Mouse (Mus musculus): ENCODE data around the gene Coch. TPM values are rescaled to one million over a fixed set of nuclear protein-coding genes. Genes with fewer than 3 reads are reported as not detected.
A peak's percentile ranks its signal among the peaks of the same experiment; 100 is the strongest.

Coch gene
- polyA plus RNA-seq, 1 experiment from 2014 or later, result 0.42 TPM

DNA sequence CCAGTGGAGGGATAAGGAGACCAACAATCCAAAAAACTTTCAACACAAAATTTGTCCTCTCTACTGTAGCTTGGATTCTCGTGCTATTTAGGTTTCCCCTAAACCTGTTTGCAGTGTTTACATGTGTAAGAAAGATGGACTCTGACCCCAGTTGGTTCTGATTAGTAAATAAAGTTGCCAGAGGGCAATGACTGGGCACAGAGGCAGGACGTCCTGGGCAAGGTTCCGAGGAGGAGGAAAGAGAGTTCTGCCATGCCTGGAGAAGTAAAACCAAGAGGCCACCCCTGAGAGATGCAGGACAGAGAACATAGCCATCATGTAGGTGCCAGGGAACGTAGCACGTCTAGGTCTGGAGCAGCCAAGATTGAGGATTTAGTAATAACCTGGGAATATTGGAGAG, 19.2 kb downstream of the Coch start:
- Histone ChIP-seq H3K9ac (no peak overlapping the region), H3K9me3 (ENCODE audit: low read depth, low read length) (no peaks in the 10 kb centered on the region), H3K27ac (ENCODE audit: low read depth) (no peak overlapping the region), H3K4me3 (ENCODE audit: low read depth, low read length) (no peak overlapping the region), H3K36me3 (ENCODE audit: insufficient read depth) (peaks cover 60% of the 10 kb centered on the region), H3K4me1 (ENCODE audit: insufficient read depth) (no peaks in the 10 kb centered on the region), H3K27me3 (ENCODE audit: insufficient read depth, low read length) (no peaks in the 10 kb centered on the region), H3K4me2 (no peak overlapping the region)
- no peak for TF ChIP-seq CTCF (IDR thresholded peaks at IDR 0.05; ENCODE audit: low read depth)
- ATAC-seq (ENCODE audit: insufficient read depth) (no peak), DNase-seq (no peak)
- WGBS, result 87% methylated on average over 5 of the region's 5 CpGs

- Histone ChIP-seq H3K27me3 (ENCODE audit: insufficient read depth, low read length) (no peaks in the 10 kb centered on the region), H3K4me3 (ENCODE audit: low read depth, low read length) (no peak overlapping the region), H3K4me2 (no peak overlapping the region), H3K36me3 (ENCODE audit: insufficient read depth) (peaks cover 60% of the 10 kb centered on the region), H3K9me3 (ENCODE audit: low read depth, low read length) (no peaks in the 10 kb centered on the region), H3K27ac (ENCODE audit: low read depth) (no peak overlapping the region), H3K4me1 (ENCODE audit: insufficient read depth) (no peaks in the 10 kb centered on the region), H3K9ac (no peak overlapping the region)
- ATAC-seq (ENCODE audit: insufficient read depth) (no peak), DNase-seq (no peak)
- TF ChIP-seq CTCF (IDR thresholded peaks at IDR 0.05; ENCODE audit: low read depth), result no peak
These were observed 27.4 kb downstream of the Coch start for GRCm38 (mm10) chr12:51620572-51620971.

- Histone ChIP-seq H3K36me3 (ENCODE audit: insufficient read depth) (peaks cover 59% of the 10 kb centered on the region), H3K4me2 (no peak overlapping the region), H3K27me3 (ENCODE audit: insufficient read depth, low read length) (no peaks in the 10 kb centered on the region), H3K4me1 (ENCODE audit: insufficient read depth) (no peaks in the 10 kb centered on the region), H3K27ac (ENCODE audit: low read depth) (no peak overlapping the region), H3K9me3 (ENCODE audit: low read depth, low read length) (no peaks in the 10 kb centered on the region), H3K4me3 (ENCODE audit: low read depth, low read length) (no peak overlapping the region), H3K9ac (no peak overlapping the region)
- DNase-seq (no peak), ATAC-seq (ENCODE audit: insufficient read depth) (no peak)
- 85% methylated on average over 5 of the region's 5 CpGs for WGBS
- no peak for TF ChIP-seq CTCF (IDR thresholded peaks at IDR 0.05; ENCODE audit: low read depth)
These were observed 28.0 kb downstream of the Coch start for GRCm38 (mm10) chr12:51621161-51621560.

DNA sequence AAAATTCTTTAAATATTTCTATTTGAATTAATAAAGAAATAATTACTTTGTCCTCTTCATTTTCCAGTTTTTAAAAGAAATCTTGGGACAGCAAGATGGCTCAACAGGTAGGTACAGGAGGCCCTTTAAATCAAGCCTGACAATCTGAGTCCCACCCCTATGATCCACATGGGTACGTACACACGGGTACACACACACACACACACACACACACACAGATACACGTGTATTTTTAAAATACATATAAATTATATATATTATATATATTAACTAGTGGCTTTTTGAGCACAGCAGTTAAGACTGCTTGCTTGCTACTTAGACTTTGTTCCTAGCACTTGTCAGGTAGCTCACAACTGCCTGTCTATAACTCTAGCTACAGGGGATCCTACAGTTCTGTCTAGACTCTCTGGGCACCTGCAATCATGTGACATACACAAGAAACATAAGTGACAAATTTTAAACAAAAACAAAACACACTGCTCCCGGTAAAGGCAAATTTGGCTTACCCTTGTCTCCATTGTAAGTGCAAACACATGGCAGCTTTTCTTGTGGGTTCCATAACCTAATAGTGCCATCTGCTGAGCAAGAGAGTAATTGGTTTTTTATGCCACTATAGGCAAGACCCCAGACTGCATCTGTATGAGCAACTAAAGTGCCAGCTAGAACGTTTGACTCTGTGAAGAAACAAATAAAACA, 29.7 kb downstream of the Coch start:
- Histone ChIP-seq H3K9ac (no peak overlapping the region), H3K36me3 (ENCODE audit: insufficient read depth) (peaks cover 53% of the 10 kb centered on the region), H3K4me1 (ENCODE audit: insufficient read depth) (no peaks in the 10 kb centered on the region), H3K4me2 (no peak overlapping the region), H3K27ac (ENCODE audit: low read depth) (no peak overlapping the region), H3K27me3 (ENCODE audit: insufficient read depth, low read length) (no peaks in the 10 kb centered on the region), H3K9me3 (ENCODE audit: low read depth, low read length) (no peaks in the 10 kb centered on the region), H3K4me3 (ENCODE audit: low read depth, low read length) (no peak overlapping the region)
- peak; percentile 51 for DNase-seq
- 79% methylated on average over 5 of the region's 5 CpGs for WGBS
- peak; percentile 44; the same call in 1 of the 2 replicates for ATAC-seq (ENCODE audit: insufficient read depth)
- peak; percentile 32; the same call in 1 of the 2 replicates for TF ChIP-seq CTCF (IDR thresholded peaks at IDR 0.05; ENCODE audit: low read depth)

DNA sequence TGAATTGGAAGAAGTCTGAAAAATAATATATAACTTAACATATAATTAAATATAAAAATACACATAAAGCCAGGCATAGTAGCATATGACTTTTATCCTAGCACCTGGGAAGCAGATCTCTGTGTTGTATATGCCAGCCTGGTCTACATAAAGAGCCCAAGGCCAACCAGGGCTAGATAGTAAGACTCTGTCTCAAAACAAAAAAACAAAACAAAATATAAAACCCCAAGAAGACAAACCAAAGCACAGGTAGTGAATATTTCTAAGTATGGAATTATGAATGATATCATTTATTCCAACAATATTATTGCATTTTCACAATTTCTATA, 30.2 kb downstream of the Coch start:
- Histone ChIP-seq H3K4me3 (ENCODE audit: low read depth, low read length) (no peak overlapping the region), H3K27me3 (ENCODE audit: insufficient read depth, low read length) (no peaks in the 10 kb centered on the region), H3K4me1 (ENCODE audit: insufficient read depth) (no peaks in the 10 kb centered on the region), H3K4me2 (no peak overlapping the region), H3K36me3 (ENCODE audit: insufficient read depth) (peaks cover 50% of the 10 kb centered on the region), H3K9me3 (ENCODE audit: low read depth, low read length) (no peaks in the 10 kb centered on the region), H3K9ac (no peak overlapping the region), H3K27ac (ENCODE audit: low read depth) (no peak overlapping the region)
- DNase-seq, result no peak
- TF ChIP-seq CTCF (IDR thresholded peaks at IDR 0.05; ENCODE audit: low read depth), result no peak
- ATAC-seq (ENCODE audit: insufficient read depth), result no peak

- Histone ChIP-seq H3K9ac (no peak overlapping the region), H3K27ac (ENCODE audit: low read depth) (no peak overlapping the region), H3K27me3 (ENCODE audit: insufficient read depth, low read length) (no peaks in the 10 kb centered on the region), H3K4me1 (ENCODE audit: insufficient read depth) (no peaks in the 10 kb centered on the region), H3K36me3 (ENCODE audit: insufficient read depth) (peaks cover 9% of the 10 kb centered on the region; the same call in 1 of the 2 replicates), H3K4me3 (ENCODE audit: low read depth, low read length) (no peak overlapping the region), H3K4me2 (no peak overlapping the region), H3K9me3 (ENCODE audit: low read depth, low read length) (no peaks in the 10 kb centered on the region)
- 66% methylated on average over 4 of the region's 4 CpGs for WGBS
- TF ChIP-seq CTCF (IDR thresholded peaks at IDR 0.05; ENCODE audit: low read depth), result no peak
- ATAC-seq (ENCODE audit: insufficient read depth) (no peak), DNase-seq (no peak)
These were observed 40.3 kb downstream of the Coch start for GRCm38 (mm10) chr12:51633481-51633880.

DNA sequence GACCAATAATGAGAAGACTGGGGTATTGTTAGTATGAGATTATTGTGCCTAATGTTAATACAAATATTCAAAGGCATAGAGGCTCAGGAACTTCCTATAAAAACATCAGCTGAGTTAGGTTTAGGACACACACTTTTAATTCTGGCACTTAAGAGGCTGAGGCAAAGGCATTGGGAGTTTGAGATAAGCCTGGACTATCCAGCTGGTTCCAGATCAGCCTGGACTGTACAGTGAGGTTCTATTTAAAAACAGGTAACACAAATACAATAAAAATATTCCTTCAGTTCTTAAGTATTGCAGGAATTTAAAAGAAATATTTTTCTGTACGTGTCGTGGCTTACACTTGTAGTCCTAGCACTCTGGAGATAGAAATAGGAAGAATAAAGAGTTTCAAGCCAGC, 43.1 kb downstream of the Coch start:
- Histone ChIP-seq H3K4me1 (ENCODE audit: insufficient read depth) (no peaks in the 10 kb centered on the region), H3K4me2 (no peak overlapping the region), H3K4me3 (ENCODE audit: low read depth, low read length) (no peak overlapping the region), H3K9me3 (ENCODE audit: low read depth, low read length) (no peaks in the 10 kb centered on the region), H3K9ac (no peak overlapping the region), H3K27ac (ENCODE audit: low read depth) (no peak overlapping the region), H3K27me3 (ENCODE audit: insufficient read depth, low read length) (no peaks in the 10 kb centered on the region), H3K36me3 (ENCODE audit: insufficient read depth) (peaks cover 14% of the 10 kb centered on the region; the same call in 1 of the 2 replicates)
- ATAC-seq (ENCODE audit: insufficient read depth) (no peak), DNase-seq (no peak)
- 82% methylated on average over 2 of the region's 2 CpGs for WGBS
- TF ChIP-seq CTCF (IDR thresholded peaks at IDR 0.05; ENCODE audit: low read depth), result no peak
